15 mouse cellular contexts compared by ENCODE assay signal in genomic region chr11:19848412-19848811, GRCm38 (mm10).
"Had no signal": no experiment of that assay in that cellular context is flagged by ENCODE, and none has a peak within 500 bp of the region (broad histone marks: within the 10 kb centered on the region; RNA-seq: fewer than 3 reads in every experiment).

No protein-coding gene starts in this region.

- DNase-seq: kidney, postnatal 10 days; kidney, postnatal 4 days; liver; liver, embryonic 13.5 days; liver, postnatal 0 days; lung, postnatal 14 days; retina, postnatal 1 day; right cerebral cortex, postnatal 4 days; spleen, adult 18-20 months; thymus, postnatal 4 days had no signal

- H3K27ac ChIP-seq: layer of hippocampus, adult 2 months; liver, embryonic 13.5 days; macrophage; midbrain, embryonic 13.5 days; neural tube, embryonic 15.5 days had no signal

- H3K36me3 ChIP-seq: liver, embryonic 13.5 days; lung, embryonic 15.5 days; midbrain, embryonic 13.5 days; neural tube, embryonic 15.5 days had no signal

- H3K4me2 ChIP-seq: liver, embryonic 13.5 days; lung, embryonic 15.5 days; midbrain, embryonic 13.5 days; neural tube, embryonic 15.5 days had no signal

- H3K9me3 ChIP-seq: liver, embryonic 13.5 days; lung, embryonic 15.5 days; midbrain, embryonic 13.5 days; neural tube, embryonic 15.5 days had no signal

- H3K4me1 ChIP-seq: midbrain, embryonic 13.5 days; neural tube, embryonic 15.5 days had no signal

- H3K4me3 ChIP-seq: layer of hippocampus, adult 2 months; liver, embryonic 13.5 days; lung, embryonic 15.5 days; midbrain, embryonic 13.5 days; neural tube, embryonic 15.5 days had no signal

- H3K9ac ChIP-seq: liver, embryonic 13.5 days; liver, postnatal 0 days; lung, embryonic 15.5 days; midbrain, embryonic 13.5 days; neural tube, embryonic 15.5 days had no signal

- ATAC-seq: liver, postnatal 0 days; midbrain, embryonic 13.5 days had no signal

- H3K27me3 ChIP-seq: liver, embryonic 13.5 days; lung, embryonic 15.5 days; midbrain, embryonic 13.5 days; neural tube, embryonic 15.5 days had no signal
